Mouse (Mus musculus): ENCODE results near the gene Aen. TPM values are rescaled to one million over a fixed set of nuclear protein-coding genes. Genes with fewer than 3 reads are reported as not detected.

The Aen gene
- 10 to 100 TPM; 45.0 to 51.0 (median 50.0) TPM for total RNA-seq (2022)

DNA sequence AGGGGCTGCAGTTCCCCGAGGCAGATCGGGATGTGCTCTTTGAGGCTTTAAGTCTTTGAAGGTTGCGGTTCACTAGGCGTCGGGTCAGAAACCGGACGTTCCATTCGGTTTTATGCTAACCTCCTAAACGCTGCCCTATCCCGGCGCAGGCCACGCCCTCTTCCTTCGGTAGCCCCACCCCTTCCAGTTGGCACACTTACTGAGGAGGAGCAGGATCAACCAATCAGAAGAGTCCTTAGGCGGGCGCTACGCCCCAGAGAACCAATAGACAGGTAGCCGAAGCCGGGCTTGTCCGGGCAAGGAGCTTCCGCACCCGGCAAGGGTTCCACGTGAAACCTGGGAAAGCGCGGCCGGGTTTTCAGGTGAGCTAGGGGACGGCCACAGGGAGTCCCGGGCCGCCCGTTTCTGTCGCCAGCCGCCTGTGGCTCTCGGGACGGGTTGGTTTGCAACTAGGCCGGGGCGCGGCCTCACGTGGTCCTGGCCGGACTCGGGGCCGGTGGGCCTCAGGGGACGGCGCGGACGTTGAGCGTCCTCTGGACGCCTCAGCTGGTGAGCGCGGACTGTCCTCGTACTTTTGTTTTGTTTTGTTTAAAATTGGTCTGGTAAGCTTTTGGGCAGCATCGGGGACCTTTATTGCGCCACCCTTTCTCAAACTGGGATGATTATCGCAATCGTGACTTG, at the start of gene Aen:
Gene Aen, plus strand, starts transcription at position 202 of the 681 bp plus-strand sequence.
- DNase-seq: peak; percentile 98

DNA sequence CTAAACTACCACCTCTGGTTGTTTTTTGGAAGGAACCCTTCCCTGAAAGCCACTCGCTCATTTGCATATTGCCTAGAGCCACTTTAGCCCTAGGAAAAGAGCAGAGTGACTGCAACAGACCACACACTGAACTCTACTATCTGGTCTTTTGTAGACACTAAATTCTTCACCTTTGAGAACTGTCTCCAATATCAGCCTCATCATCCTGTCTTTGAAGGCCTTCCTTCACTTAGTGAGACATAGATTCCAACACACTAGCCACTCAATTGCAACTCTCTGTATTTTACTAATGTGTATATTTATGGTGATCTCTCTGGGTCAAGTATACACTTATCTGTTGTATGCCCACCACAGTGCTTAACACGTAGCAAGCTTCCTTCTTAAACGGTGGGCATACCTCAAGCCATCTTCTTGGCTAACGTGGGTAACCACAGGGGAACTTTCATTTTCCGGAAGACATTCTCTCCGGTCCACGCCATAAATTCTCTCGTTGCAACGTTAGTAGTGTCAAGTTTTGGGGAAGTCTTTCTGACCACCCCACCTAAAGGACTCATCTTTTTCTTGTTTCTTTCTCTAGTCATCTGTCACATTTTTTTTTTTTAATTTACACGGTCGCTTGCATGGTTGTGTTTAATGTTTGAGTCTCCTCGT, 49.5 kb upstream of the Aen start:
- no peak for DNase-seq

DNA sequence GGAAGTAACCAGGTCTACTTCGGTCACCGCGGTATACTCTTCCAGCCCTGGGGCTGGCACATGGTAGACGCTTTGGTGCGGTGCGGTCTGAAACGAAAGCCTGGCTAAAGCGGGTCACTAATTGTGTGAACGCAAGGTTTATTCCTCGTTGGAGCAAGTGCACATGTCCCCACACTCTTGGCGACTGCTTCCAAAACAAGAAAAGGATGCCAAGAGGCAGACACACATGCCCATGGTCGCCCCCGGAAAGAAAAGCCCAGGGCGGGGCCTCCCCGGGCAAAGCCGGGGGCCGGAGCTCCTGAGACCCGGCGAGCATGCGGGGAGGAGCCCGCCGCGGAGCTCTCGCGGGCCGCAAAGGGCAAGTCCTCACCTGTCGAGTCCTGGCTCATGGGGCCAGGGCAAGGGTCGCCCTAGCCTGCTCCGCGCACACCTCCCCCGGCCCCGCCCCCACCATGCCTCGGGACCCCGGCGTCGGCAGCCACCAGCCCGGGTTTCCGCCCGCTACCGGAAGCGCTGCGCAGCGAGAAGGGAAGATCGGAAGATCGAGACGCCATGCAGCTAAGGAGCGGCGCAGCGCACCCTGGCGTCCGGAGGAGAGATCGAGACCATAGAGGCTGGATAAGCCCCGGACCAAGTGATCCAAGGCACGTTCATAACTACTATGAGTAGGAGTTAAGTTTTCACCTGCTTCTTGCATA, 48.8 kb upstream of the Aen start, which contains the start of gene Det1:
Gene Det1, minus strand, starts transcription at position 527 of the 698 bp plus-strand sequence.
- DNase-seq: peak; percentile 80

DNA sequence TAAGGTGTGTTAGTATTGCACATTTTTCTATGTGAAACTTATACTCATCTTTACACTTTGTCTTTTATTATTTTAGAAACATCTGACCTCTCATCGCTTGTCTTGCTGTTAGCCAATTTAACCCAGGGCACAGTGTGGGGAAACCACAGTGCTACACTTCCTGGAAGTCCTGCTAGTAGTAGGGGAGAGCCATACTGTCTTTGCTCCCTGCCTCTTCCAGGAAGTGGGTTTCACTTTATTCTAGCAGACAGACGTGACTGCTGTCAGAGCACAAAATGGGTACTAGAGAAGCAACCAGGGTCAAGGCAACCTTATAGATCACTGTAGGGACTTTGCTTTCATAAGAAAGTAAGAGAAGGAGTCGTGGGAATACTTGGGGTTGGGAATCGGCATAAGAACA, 41.6 kb upstream of the Aen start:
- no peak for DNase-seq

DNA sequence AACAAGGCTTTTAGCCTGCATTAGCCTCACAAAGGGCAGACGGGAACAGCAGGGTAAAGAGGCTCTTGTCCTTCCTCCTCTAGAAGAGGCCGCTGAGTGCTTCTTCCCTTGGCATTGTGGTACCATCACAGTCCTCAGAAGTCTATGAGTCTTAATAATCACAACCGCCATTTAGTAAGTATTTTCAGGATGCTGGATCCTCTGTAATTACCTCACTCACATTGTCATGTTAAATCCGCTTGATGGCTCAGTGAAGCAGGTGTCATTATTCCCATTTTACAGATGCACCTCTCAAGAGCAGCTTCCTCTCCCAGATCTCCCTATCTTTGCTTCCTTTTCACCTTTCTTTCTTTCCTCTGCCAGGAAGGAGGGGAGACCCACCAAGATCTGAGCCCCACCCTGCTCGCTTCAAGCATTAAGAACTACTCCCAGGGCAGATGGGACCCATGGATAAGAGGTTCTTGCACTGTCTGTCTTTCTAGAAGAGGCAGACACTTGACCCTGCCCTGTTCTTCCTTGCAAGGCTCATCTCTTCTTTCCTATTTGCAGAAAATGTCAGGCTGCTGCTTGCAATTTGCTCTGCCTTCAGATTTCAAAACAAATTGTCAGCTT, 40.5 kb upstream of the Aen start:
- DNase-seq: no peak

DNA sequence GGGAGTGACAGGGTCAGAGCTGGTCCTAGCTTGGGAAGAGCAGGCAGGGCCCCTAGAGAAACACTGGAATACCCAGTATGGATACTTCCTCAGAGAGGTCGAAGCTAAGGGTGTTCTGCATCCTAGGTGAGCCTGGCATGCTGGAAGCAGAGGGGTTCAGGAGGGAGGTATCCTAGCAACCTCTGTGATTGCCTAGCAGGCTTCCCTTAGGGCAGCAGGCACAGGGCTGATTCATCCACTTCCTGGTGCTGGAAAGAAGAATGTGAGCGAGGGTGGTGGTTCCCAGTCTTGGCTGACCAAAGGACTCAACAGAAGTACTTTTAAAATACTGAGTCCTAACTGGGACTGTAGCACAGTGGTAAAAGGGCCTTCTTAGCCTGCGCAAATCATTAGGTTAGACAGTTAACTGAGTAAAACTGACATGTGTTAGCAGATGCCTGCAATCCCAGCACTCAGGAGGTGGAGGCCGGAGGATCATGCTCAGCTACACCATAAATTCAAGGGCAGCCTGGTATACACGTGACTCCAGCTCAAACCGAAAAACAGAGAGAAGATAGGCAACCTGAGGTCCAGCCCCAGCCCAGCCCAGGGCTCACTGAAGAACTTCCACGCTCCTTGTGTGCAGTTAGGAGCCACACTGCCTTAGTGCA, 31.7 kb upstream of the Aen start:
- DNase-seq: no peak

DNA sequence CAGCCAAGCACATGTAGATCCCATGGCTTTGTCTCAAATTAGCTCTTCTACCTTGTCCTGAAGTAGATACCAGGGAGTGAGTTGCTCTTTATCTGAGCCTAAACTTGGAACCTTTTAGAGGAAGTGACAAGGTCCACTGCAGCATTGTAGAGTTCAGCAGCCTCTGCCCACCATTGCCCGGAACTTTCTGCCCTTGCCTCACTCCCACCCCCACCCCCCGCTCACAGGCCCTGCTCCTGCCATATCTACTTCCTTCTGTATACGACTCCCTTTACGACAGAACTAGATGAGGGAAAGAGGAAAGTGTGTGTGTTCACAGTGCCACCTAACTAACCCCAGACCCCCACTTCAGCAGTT, 31.2 kb upstream of the Aen start:
- DNase-seq: no peak

DNA sequence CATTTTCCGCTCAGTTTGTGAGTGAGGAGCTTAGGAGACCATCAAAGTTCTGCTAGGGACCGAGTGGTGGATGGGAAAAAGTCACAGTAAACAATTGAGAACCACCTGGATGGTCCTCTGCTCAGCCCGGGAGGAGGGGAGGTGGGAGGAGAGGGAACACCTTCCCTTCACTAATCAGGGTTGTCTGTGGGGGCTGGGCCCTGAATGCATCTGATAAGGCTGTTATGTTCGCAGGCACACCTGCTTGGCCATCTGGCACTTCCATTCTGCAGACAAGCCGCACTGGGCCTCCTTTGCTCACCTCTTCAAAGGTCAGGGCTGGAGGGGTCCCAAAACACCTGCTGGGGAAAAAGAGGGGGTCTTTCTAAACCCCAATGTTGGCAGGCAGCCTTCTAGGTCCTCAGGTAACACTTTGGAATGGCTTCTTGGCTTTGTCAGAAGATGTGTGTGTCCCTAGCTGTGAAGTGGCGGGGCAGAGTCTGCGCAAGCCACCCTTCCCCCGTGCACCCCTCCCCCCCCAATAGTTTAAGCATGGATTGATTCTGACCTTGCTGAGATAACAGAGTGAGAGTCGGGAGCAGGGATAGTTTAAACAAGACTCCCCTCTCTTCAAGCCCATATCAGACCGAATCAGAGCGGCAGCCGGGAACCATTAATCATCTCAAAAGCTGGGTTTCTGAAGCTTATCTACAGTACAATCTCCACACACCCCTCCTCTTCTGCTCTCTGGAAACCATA, 30.3 kb upstream of the Aen start:
- no peak for DNase-seq

DNA sequence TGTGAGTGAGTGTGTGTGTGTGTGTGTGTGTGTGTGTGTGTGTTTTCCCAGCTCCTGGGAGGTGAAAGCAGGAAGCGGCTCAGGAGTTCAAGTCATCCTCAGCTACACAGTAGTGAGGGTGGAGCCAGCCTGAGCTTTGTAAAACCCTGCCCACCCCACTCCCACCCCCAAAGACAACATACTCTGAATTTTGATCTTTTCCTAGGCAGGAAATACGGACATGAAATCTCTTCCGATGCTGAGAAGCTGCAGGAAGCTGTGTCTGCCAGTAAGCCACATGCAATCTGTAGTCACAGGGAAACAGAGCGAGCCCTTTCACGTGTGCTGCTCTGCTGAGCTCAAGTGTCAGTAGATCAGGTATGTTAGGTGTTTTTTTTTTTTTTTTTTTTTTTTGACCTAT, 26.9 kb upstream of the Aen start:
- DNase-seq: no peak

DNA sequence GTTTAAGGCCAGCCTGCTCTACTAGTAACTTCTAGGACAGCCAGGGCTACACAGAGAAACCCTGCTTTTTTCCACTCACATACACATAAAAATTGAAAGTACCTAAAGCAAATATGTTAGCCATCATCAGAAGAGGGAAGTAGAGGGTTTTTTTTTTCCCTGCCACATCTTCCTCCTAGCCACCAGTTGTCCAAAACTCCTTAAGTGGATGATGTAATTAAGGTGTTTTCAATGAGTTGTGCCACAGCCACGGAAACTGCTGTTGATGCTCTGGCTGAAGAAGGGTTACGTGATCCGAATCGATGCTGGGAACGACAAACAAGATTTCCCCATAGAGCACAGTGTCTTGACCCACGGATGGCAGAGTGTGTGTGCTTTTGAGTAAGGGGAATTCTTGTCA, 23.3 kb upstream of the Aen start:
- DNase-seq: no peak

DNA sequence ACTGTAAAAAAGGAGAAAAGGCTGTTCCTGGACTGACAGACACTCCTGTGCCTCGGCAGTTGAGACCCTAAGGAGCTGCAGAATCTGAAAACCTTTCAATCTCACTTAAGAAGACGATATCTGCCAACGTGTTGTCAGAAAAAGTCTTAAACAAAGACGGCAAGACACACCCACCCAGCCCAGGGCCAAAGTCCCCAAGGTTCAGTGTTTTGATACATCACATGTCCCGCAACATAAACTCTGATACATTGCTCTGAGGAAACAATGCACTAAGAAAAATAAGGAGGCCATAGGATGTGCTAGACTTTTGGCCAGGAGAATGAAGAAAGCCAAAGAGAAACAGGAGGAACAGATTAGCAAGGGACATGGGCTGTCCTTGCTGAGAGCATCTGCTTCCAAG, 22.8 kb upstream of the Aen start:
- no peak for DNase-seq

DNA sequence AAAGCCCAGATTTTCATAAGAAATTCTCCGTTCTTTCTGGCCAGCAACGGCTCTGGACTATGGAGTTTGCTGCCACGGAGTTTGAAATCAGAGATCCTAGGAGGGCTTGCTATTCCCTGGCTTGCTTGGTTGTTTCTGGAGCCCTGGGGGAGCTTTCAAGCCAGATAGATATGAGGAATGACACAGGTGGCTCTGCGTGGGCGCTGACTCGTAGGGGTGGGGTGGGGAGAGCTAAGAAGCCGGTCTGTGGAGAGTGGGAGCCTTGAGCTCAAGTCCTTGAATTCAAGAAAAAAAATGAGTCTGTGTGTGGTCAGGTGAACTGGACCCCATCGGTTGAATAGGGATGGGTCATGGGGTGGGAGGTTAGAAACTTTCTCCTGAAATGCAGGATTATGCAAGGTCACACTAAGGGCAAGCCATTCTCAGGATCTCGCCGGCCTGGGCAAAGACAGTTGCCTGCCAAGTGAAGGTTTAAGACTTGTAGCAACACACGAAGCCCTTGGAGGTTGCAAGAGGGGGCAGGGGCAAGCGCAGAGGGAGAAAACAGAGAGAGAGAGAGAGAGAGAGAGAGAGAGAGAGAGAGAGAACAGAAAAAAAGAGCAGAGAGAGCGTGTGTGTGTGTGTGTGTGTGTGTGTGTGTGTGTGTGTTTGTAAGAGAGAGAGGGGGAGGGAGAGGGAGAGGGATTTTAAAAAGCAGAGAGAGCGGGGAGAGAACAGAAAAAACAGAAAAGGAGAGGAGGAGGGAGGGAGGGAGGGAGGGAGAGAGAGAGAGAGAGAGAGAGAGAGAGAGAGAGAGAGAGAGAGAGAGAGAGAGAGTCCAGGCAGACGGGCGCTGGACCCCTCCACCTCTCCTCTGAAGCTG, 13.8 kb upstream of the Aen start:
- no peak for DNase-seq

DNA sequence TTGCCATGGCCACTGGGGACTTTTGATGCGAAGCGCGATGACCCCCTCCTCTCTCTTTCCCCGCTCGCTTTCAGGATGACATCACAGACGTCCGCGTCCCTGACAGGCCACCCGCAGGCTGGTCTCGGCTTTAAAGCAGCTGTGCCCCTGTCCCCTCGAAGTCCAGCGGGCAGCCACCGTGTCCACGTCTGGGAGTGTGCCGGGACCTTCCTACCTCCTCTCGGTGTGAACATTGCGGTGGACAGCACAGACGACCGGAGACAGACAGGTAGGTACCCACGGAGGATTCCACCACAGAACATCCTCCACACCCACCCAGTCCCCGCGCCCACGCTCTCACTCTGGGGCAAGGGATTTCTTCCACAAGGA, 13.2 kb upstream of the Aen start:
- no peak for DNase-seq

DNA sequence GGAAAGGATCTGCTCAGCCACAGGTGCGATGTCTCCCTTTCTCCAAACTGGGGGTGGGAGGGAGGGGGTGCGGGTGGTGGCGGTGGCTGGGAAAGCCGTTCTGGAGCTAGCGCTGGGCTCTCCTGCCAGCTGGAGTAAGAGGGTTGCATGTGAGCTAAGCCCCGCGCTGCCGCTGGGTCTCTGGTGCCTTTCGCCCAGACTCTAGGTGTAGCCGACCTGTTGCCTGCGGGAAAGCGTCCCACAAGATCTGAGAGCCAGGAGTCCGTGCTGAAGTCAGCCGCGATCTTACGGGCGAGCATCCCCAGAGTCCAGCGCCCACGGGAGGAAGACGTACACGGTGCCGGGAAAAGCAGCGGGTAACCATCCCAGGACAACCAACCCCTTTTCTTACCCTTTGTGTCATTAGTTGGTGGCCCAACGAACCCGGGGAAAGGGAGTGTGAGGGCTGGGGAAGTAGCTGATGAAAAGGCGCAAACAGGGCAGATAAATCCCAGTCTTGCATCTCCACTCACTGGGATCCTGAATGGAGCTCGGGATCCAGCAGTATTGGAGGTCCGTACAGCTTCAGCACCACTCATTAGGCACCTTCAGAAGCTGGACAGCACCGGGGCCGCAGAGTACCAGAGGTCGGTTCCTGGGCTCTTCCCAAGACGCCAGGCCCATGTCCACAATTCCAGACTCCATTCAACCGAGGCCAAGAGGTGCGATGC, 12.5 kb upstream of the Aen start:
- no peak for DNase-seq

DNA sequence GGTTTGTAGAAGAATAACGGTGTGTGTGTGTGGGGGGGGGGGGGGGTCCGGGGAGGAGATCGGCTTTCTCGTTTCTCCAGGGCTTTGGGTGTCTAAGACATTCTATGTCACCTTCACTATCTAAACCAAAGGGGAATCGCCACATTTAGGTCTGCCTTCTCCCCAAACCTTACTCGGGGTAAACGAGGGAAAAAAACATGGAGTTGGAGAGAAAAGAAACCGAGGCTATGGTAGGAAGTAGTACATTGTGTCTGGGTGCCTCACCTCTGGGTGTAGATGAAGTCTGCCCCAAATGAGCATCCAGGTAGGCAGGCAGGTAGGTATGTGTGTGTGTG, 12.0 kb upstream of the Aen start:
- DNase-seq: no peak

DNA sequence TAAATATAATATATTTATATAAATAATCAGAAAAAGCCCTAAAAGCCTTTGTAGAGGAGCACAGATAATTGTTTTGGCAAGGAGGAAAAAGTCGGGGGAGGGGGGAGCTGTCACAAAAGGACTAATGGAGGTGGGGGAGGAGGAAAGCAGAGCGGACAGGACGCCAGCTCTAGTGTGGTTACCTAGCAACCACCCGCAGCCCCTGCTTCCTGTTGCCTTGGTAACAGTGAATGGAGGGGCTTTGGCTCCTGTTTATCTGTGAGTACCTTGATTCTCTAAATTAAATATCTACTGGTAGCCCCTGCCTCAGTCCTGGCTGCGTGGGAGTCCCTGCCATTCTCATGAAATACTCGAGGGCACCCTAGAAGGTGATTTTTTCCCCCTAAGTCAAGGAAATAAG, 11.5 kb upstream of the Aen start:
- DNase-seq: no peak

DNA sequence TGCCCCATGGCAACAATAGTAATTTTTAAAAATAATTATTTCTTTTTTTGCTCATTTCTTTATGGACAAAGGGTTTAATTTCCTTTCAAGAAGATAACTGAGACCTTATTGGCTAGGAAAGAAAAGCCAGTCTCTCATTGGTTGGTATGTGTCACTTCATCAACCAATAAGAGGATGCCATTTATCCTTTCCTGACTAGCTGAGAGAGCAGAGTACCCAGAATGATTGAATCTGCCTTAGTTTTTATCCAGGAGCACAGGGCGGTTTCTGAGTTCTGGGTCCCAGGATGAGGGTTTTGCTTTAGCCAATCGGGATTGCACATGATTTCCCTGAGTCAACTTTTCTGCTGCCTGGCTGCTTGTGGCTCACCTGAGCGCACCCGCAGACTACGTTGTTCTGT, 10.2 kb upstream of the Aen start:
- DNase-seq: no peak

DNA sequence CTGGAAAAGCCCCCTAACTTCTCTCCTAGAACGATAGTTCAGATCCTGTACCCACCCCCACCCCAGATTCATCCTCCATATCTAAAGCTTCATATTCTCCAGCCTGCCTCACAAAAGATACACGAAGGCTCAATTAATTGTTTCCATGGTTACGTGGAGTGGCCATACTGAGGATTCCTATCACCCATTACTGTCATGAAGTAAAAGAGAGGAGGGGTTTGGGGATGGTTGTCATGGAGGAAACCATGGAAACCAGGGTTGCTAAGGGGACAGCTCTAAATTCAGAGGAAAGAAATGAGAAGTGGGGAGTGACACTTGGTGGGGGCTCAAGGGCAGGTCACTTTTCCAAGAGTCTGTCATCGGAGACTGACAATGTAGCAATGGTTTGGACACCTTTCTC, 9.2 kb upstream of the Aen start:
- DNase-seq: no peak

DNA sequence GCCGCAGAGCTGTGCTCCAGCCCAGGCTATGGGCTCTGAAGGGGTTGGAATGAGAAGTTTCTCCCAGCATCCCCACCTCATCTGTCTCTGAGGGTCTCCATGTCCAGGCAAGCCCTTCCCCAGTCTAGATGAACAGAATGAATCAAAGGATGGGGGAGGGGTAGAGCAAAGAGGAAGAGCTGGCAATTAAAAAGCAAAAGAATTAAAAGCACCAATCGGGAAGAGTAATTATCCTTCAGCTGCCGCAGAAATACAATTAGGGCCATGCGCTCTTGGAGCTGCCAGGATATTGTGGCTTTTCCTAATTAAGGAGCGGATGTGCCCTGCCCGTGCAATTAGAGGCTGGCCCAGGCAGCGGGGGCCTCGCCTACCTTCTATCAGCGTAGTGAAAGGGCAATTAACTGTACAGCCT, 8.2 kb upstream of the Aen start:
- no peak for DNase-seq

DNA sequence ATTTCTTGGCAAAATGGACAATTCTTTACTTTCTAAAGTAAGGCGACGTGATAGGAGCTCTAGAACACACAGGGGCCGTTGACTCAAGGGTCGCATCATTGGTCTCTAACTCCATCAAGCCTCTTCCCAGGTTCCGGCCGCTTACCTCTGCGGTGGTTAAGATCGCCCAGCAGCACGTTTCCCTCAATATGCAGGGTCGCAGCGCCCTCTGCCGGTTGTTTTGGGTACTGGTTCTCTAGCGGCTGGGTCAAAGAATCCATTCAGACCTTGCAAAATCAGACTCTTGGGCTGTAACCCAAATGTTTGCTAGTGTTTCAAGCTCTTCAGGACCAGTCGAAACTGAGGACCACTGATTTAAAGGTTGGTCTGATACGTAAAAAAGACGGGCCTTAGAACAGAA, 5.0 kb upstream of the Aen start:
- peak; percentile 64 for DNase-seq

DNA sequence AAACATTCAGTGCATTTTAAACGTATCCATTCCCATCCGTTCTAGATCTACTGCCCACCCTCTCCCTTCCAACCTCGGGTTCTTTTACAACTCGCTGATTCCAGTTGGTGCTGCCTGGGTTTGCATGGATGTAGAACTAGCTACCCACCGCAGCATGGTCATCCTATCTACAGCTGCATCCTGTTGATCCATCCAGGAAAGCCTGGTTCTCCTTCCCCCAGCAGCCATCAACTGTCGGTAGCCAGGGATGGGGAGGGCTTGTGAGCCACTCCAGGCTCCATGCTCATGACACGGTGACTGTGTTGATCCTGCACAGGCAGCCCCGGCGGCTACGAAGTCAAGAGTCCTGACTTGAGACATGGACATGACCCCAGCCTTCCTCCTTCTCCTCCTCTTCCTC, 1.7 kb upstream of the Aen start:
- no peak for DNase-seq

Data from adrenal gland, adult 8-10 months (tissue).